Mouse (Mus musculus) CH12.LX (cell line): ENCODE results near the gene Nhsl2. TPM values are rescaled to one million over a fixed set of nuclear protein-coding genes. Genes with fewer than 3 reads are reported as not detected.

Experiments used
- DNase-seq: peaks from one replicate; pipeline ENCODE4 v3.0.0-alpha.2; 2013; ENCODE audit errors: extremely low read depth
- H3K27ac ChIP-seq: 2 replicates; pipeline ENCODE4 v1.5.1; 2012; ENCODE audit warnings: low read depth, mild to moderate bottlenecking, control low read depth, moderate library complexity; ENCODE audit not compliant: insufficient read depth
- H3K27me3 ChIP-seq: replicated peaks from 2 replicates; pipeline ENCODE3; 2012; ENCODE audit warnings: inconsistent platforms
- H3K36me3 ChIP-seq, 2 experiments: replicated peaks in 1 of 2; 2 replicates each; pipeline versions ENCODE3 to v1.6.1; 2012; ENCODE audit warnings: inconsistent platforms in 1 of 2, low read length in 1 of 2, mild to moderate bottlenecking in 1 of 2, mixed read lengths in 1 of 2, moderate library complexity in 1 of 2; ENCODE audit not compliant: control insufficient read depth in 1 of 2, insufficient read depth in 1 of 2
- H3K4me1 ChIP-seq, 2 experiments: 2 replicates each; pipeline ENCODE4 v1.6.1; 2012; ENCODE audit warnings: inconsistent platforms in 1 of 2, moderate library complexity in 1 of 2; ENCODE audit not compliant: insufficient read depth in 2 of 2, control insufficient read depth in 1 of 2
- H3K4me2 ChIP-seq: 2 replicates; pipeline ENCODE4 v1.6.1; 2012; ENCODE audit warnings: low read depth, mild to moderate bottlenecking, control low read depth; ENCODE audit not compliant: poor library complexity, insufficient read depth, severe bottlenecking
- H3K4me3 ChIP-seq, 3 experiments: fragments of 150-350 bp in 1 of 3; sonication (generic) in 1 of 3; replicated peaks in 1 of 3; 2 replicates each; pipeline versions ENCODE3 to v1.5.1; 2011 to 2012; ENCODE audit warnings: low read depth in 2 of 3, low read length in 2 of 3, mild to moderate bottlenecking in 2 of 3, moderate library complexity in 2 of 3, control low read depth in 1 of 3, improper control_type of control experiment in 1 of 3, inconsistent platforms in 1 of 3, mixed read lengths in 1 of 3; ENCODE audit not compliant: poor library complexity in 1 of 3
- H3K79me2 ChIP-seq: replicated peaks from 2 replicates; pipeline ENCODE4 v1.6.1; 2012; ENCODE audit warnings: mild to moderate bottlenecking, moderate library complexity; ENCODE audit not compliant: control insufficient read depth, poor library complexity, insufficient read depth, severe bottlenecking; ENCODE audit errors: extremely low read depth
- H3K9ac ChIP-seq: 2 replicates; pipeline ENCODE4 v1.6.1; 2012; ENCODE audit warnings: low read depth, mild to moderate bottlenecking, control low read depth, moderate library complexity; ENCODE audit not compliant: insufficient read depth
- H3K9me3 ChIP-seq: replicated peaks from 2 replicates; pipeline ENCODE3; 2012; ENCODE audit warnings: low read length, inconsistent platforms, mixed read lengths
- BHLHE40 ChIP-seq: IDR thresholded peaks from 2 replicates; pipeline ENCODE4 v1.6.1; 2011; ENCODE audit warnings: mild to moderate bottlenecking, low read depth, low read length, improper control_type of control experiment
- CHD1 ChIP-seq: IDR thresholded peaks from 2 replicates; pipeline ENCODE4 v1.6.1; 2012; ENCODE audit warnings: low read depth, low read length, improper control_type of control experiment, inconsistent platforms
- CHD2 ChIP-seq: IDR thresholded peaks from 2 replicates; pipeline ENCODE4 v1.6.1; 2011; ENCODE audit warnings: low read length, improper control_type of control experiment
- E2F4 ChIP-seq: IDR thresholded peaks from 2 replicates; pipeline ENCODE4 v1.6.1; 2011; ENCODE audit warnings: low read depth, low read length, improper control_type of control experiment; ENCODE audit not compliant: insufficient replicate concordance
- EP300 ChIP-seq: IDR thresholded peaks from 2 replicates; pipeline ENCODE4 v1.6.1; 2011; ENCODE audit warnings: low read length, improper control_type of control experiment
- GABPA ChIP-seq: IDR thresholded peaks from 2 replicates; pipeline ENCODE4 v1.6.1; 2012; ENCODE audit warnings: low read depth, low read length, improper control_type of control experiment, inconsistent platforms; ENCODE audit not compliant: insufficient replicate concordance
- HCFC1 ChIP-seq: IDR thresholded peaks from 2 replicates; pipeline ENCODE4 v1.6.1; 2012; ENCODE audit warnings: low read depth, mild to moderate bottlenecking, inconsistent platforms, low read length, improper control_type of control experiment
- IRF4 ChIP-seq: IDR thresholded peaks from 2 replicates; pipeline ENCODE4 v1.6.1; 2014; ENCODE audit warnings: low read depth, mild to moderate bottlenecking, inconsistent platforms, low read length, improper control_type of control experiment
- KAT2A ChIP-seq: IDR thresholded peaks from 2 replicates; pipeline ENCODE4 v1.6.1; 2012; ENCODE audit warnings: low read length, improper control_type of control experiment, inconsistent platforms; ENCODE audit not compliant: insufficient replicate concordance
- MAFK ChIP-seq: IDR thresholded peaks from 2 replicates; pipeline ENCODE4 v1.6.1; 2011; ENCODE audit warnings: low read length, improper control_type of control experiment; ENCODE audit not compliant: insufficient replicate concordance
- MXI1 ChIP-seq: IDR thresholded peaks from 2 replicates; pipeline ENCODE4 v1.6.1; 2011; ENCODE audit warnings: mild to moderate bottlenecking, low read depth, low read length, improper control_type of control experiment
- NELFE ChIP-seq: IDR thresholded peaks from 2 replicates; pipeline ENCODE4 v1.6.1; 2011; ENCODE audit warnings: low read depth, low read length, improper control_type of control experiment
- PAX5 ChIP-seq: IDR thresholded peaks from 2 replicates; pipeline ENCODE4 v1.6.1; 2012; ENCODE audit warnings: low read length, inconsistent platforms, mixed read lengths
- POLR2A ChIP-seq: IDR thresholded peaks from 2 replicates; pipeline ENCODE4 v1.6.1; 2011; ENCODE audit warnings: low read depth, mild to moderate bottlenecking, improper control_type of control experiment, low read length
- RCOR1 ChIP-seq: conservative IDR thresholded peaks from 2 replicates; pipeline ENCODE4 v1.6.1; 2012; ENCODE audit warnings: low read depth, mild to moderate bottlenecking, inconsistent platforms, low read length, improper control_type of control experiment
- TCF12 ChIP-seq: IDR thresholded peaks from 2 replicates; pipeline ENCODE4 v1.6.1; 2014; ENCODE audit warnings: low read depth, mild to moderate bottlenecking, inconsistent platforms, low read length, improper control_type of control experiment
- USF2 ChIP-seq: conservative IDR thresholded peaks from 2 replicates; pipeline ENCODE4 v1.6.1; 2011; ENCODE audit warnings: low read depth, low read length, improper control_type of control experiment
- ZC3H11A ChIP-seq: IDR thresholded peaks from 2 replicates; pipeline ENCODE4 v1.6.1; 2012; ENCODE audit warnings: low read depth, mild to moderate bottlenecking, inconsistent platforms, low read length, improper control_type of control experiment
- ZNF384 ChIP-seq: IDR thresholded peaks from 2 replicates; pipeline ENCODE4 v1.6.1; 2012; ENCODE audit warnings: low read depth, low read length, improper control_type of control experiment, inconsistent platforms
- dilution Hi-C: fragments of 300-500 bp; cut with MboI; formaldehyde crosslinking; loops from 2 replicates; pipeline ENCODE4 v1.14.3; 2020; ENCODE audit warnings: low sequenced_read_pairs; ENCODE audit not compliant: extremely low pct_unique_long_range_greater_than_20kb, extremely low pct_ligation_motif_present
- in situ Hi-C: fragments of 300-500 bp; cut with MboI; formaldehyde crosslinking; loops from 3 replicates; pipeline ENCODE4 v1.14.3; 2019; ENCODE audit warnings: low sequenced_read_pairs, low pct_ligation_motif_present, low pct_unique_long_range_greater_than_20kb, mixed read lengths
- polyA plus RNA-seq: library from polyadenylated mRNA; unstranded; fragments of >175 nt; gene quantifications from 2 replicates; pipeline ENCODE4 v1.2.1, GENCODE M21; 2012; ENCODE audit warnings: low read depth; ENCODE audit not compliant: insufficient read length
- total RNA-seq, 2 experiments: library from RNA; depleted of rRNA; stranded (reverse); fragments of 300-350 nt in 1 of 2; fragments of >200 nt in 1 of 2; gene quantifications; 2 replicates each; pipeline ENCODE4 v1.2.3; 2012 to 2014

Gene Nhsl2
- total and polyA plus RNA-seq, 3 experiments, result 0.10 to 0.17 TPM; not detected in 1

GRCm38 (mm10) chrX:101931016-101931415, 81.8 kb downstream of the Nhsl2 start:
- no peak for DNase-seq
- no peaks in the 10 kb centered on the region for H3K79me2 ChIP-seq
- H3K4me2 ChIP-seq, result no peak overlapping the region
- H3K4me3 ChIP-seq, result no peak overlapping the region
- H3K9me3 ChIP-seq, result no peaks in the 10 kb centered on the region
- in situ Hi-C loops, result no loop called here
- H3K9ac ChIP-seq, result no peak overlapping the region
- no peak for TF ChIP-seq GABPA
- no peak for TF ChIP-seq BHLHE40
- TF ChIP-seq USF2, result no peak
- TF ChIP-seq E2F4, result no peak
- TF ChIP-seq TCF12, result no peak
- no peak for TF ChIP-seq MAFK
- TF ChIP-seq HCFC1, result no peak
- TF ChIP-seq ZNF384, result no peak
- no peak for TF ChIP-seq ZC3H11A
- no peak for TF ChIP-seq CHD1
- TF ChIP-seq, all 38 proteins: peak for 0
- Histone ChIP-seq H3K27ac (no peak overlapping the region), H3K36me3 (no peaks in the 10 kb centered on the region), H3K27me3 (no peaks in the 10 kb centered on the region), H3K4me1 (no peaks in the 10 kb centered on the region)
- dilution Hi-C loops, result no loop called here

GRCm38 (mm10) chrX:101932244-101932643, 83.1 kb downstream of the Nhsl2 start:
- Histone ChIP-seq H3K27me3 (no peaks in the 10 kb centered on the region), H3K27ac (no peak overlapping the region), H3K9ac (no peak overlapping the region), H3K36me3 (no peaks in the 10 kb centered on the region), H3K4me3 (no peak overlapping the region), H3K4me2 (no peak overlapping the region), H3K4me1 (no peaks in the 10 kb centered on the region), H3K79me2 (no peaks in the 10 kb centered on the region), H3K9me3 (no peaks in the 10 kb centered on the region)
- dilution Hi-C loops, result no loop called here
- in situ Hi-C loops, result no loop called here
- DNase-seq, result no peak
- TF ChIP-seq KAT2A, result no peak
- TF ChIP-seq IRF4, result no peak
- TF ChIP-seq ZNF384, result no peak
- TF ChIP-seq PAX5, result no peak
- TF ChIP-seq NELFE, result no peak
- TF ChIP-seq EP300, result no peak
- TF ChIP-seq RCOR1, result no peak
- TF ChIP-seq MXI1, result no peak
- TF ChIP-seq POLR2A, result no peak
- no peak for TF ChIP-seq CHD2
